Mouse (Mus musculus): ENCODE data around the gene Nek11. TPM values are rescaled to one million over a fixed set of nuclear protein-coding genes. Genes with fewer than 3 reads are reported as not detected.

Gene Nek11
- polyA plus RNA-seq, 1 experiment: 0.26 TPM

- no peak for DNase-seq (ENCODE audit: low spot score)
Observed at GRCm38 (mm10) chr9:105313250-105313649, 82.1 kb downstream of the Nek11 start.

- DNase-seq (ENCODE audit: low spot score): no peak
Observed at GRCm38 (mm10) chr9:105312686-105313085, 82.6 kb downstream of the Nek11 start.

- no peak for DNase-seq (ENCODE audit: low spot score)
Observed at GRCm38 (mm10) chr9:105309553-105310281, 85.6 kb downstream of the Nek11 start.

GRCm38 (mm10) chr9:105306042-105306441, 89.3 kb downstream of the Nek11 start:
- no peak for DNase-seq (ENCODE audit: low spot score)

- DNase-seq (ENCODE audit: low spot score): no peak
Observed at GRCm38 (mm10) chr9:105302230-105302629, 93.1 kb downstream of the Nek11 start.

GRCm38 (mm10) chr9:105301396-105301795, 93.9 kb downstream of the Nek11 start:
- DNase-seq (ENCODE audit: low spot score): no peak

- no peak for DNase-seq (ENCODE audit: low spot score)
Observed at GRCm38 (mm10) chr9:105300738-105301325, 94.5 kb downstream of the Nek11 start.

GRCm38 (mm10) chr9:105284670-105285069, 110.7 kb downstream of the Nek11 start:
- DNase-seq (ENCODE audit: low spot score): no peak

GRCm38 (mm10) chr9:105282725-105283124, 112.6 kb downstream of the Nek11 start:
- DNase-seq (ENCODE audit: low spot score): no peak

GRCm38 (mm10) chr9:105274925-105275324, 120.4 kb downstream of the Nek11 start:
- no peak for DNase-seq (ENCODE audit: low spot score)

GRCm38 (mm10) chr9:105274286-105274685, 121.0 kb downstream of the Nek11 start:
- no peak for DNase-seq (ENCODE audit: low spot score)

GRCm38 (mm10) chr9:105272241-105272640, 123.1 kb downstream of the Nek11 start:
- no peak for DNase-seq (ENCODE audit: low spot score)

- no peak for DNase-seq (ENCODE audit: low spot score)
Observed at GRCm38 (mm10) chr9:105263140-105263539, 132.2 kb downstream of the Nek11 start.

GRCm38 (mm10) chr9:105257668-105258067, 137.7 kb downstream of the Nek11 start:
- no peak for DNase-seq (ENCODE audit: low spot score)

- no peak for DNase-seq (ENCODE audit: low spot score)
Observed at GRCm38 (mm10) chr9:105254076-105254475, 141.2 kb downstream of the Nek11 start.

- no peak for DNase-seq (ENCODE audit: low spot score)
Observed at GRCm38 (mm10) chr9:105252349-105253041, 142.8 kb downstream of the Nek11 start.

- DNase-seq (ENCODE audit: low spot score): no peak
Observed at GRCm38 (mm10) chr9:105251256-105251655, 144.1 kb downstream of the Nek11 start.

GRCm38 (mm10) chr9:105244024-105244423, 151.3 kb downstream of the Nek11 start:
- no peak for DNase-seq (ENCODE audit: low spot score)

GRCm38 (mm10) chr9:105214434-105214833, 180.9 kb downstream of the Nek11 start:
- DNase-seq (ENCODE audit: low spot score): no peak

- no peak for DNase-seq (ENCODE audit: low spot score)
Observed at GRCm38 (mm10) chr9:105200305-105200704, 195.0 kb downstream of the Nek11 start.

- no peak for DNase-seq (ENCODE audit: low spot score)
Observed at GRCm38 (mm10) chr9:105186725-105187124, 208.6 kb downstream of the Nek11 start.

GRCm38 (mm10) chr9:105182392-105182791, 212.9 kb downstream of the Nek11 start:
- DNase-seq (ENCODE audit: low spot score): no peak

GRCm38 (mm10) chr9:105144992-105145391, 250.3 kb downstream of the Nek11 start, which contains the start of gene 1700080E11Rik:
1700080E11Rik (minus strand) TSS chr9:105145092.
- DNase-seq (ENCODE audit: low spot score): no peak
